Mouse (Mus musculus): Measurements from ENCODE around the gene Ube2z.

The Ube2z gene

DNA sequence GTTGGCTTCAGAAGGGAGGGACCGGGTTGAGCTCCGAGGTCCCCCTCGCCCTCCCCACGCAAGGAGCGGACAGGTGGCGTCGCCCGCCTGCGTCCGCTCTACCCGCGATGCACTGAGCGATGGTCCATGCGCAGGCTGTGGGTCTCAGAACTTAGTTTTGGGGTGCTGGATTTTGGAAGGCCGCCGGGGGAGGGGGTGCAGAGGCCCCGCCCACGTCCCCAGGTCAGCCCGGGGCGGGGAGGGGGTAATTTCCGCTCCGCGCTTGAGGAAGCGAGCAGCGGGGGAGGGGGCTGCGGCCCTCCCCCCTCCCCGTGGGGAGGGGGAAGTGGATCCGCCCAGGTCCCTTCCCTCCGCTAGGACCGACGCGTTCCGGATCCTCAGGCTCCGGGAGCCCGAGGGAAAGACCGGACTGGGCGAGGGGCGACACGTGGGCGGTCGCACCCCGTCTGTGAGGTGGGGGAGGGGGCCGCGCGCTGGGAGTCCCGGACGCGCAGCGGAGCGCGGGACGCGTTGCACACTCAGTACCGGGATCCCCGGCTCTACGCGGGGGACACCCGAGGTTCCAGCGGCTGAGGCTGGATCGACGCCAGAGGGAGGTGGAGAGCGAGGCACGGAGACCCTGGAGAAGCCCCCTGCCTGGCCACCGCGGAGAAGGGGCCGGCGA lies 58.2 kb downstream of the Ube2z start:
- peak; percentile 88 for DNase-seq (ENCODE audit: low spot score)

DNA sequence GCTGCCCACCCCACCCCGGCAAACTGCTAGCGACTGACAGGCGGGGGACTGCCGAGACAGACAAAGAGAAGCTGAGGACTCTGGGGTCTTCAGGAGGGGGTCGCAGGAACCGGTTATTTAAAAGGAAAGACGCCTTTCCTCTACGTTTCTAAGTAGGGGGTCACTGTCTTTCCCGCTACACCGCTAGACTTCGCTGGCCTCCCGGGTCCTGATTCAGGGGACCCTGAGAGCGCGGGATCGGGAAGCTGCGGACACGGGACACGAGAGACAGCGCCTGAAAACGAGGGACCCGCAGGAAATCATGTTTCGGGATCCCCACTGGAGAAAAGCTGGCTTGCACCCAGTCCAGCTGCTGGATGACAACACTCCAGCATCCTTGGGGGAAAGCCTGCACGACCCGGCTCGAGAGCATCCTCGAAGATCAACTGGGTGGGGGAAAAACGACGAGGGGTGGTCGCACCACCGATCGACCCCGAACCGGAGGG lies 58.8 kb downstream of the Ube2z start:
- DNase-seq (ENCODE audit: low spot score) = peak; percentile 68

DNA sequence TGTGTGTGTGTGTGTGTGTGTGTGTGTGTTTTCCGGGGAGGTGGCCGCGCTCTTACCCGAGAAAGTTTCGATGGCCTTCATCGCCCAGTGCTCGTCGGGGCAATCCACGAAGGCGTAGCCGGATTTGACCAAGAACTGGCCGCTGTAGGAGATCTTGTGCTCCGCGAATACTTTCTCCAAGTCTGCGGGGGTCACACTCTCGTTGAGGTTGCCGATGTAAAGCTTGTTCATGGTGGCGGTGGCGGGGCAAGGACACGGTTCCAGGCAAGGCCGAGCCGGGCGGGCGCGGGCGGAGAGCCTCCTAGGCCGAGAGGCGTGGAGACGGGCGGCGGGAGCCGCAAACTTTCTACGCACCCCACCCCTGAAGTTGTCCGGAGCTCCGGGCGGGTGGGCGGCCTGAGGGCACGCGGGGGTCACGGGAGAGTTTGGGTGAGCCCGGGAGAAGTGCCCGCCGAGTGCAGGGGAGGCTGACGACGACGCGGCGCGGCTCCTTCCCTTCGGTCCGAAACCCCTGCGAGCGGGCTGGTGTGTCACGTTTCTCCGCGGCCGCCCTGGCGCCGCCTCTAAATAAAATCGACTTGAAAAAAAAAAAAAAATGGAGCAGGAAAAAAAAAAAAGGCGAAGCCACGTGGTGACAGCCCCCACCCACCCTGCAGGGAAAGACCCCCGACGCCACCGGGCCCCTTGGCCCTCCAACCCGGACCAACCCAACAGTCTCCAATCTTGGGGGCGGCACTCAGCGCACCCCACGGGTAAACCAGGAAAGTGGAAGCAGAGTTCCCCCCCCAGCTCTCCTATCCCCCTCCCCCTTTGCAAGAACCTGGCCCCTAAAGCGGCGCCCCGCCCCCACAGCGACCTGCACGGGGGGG lies 59.6 kb downstream of the Ube2z start, which contains the start of gene Igf2bp1:
Gene Igf2bp1 (minus strand): TSS at position 538 of the 869 bp plus-strand sequence.
- DNase-seq (ENCODE audit: low spot score) = peak; percentile 77

DNA sequence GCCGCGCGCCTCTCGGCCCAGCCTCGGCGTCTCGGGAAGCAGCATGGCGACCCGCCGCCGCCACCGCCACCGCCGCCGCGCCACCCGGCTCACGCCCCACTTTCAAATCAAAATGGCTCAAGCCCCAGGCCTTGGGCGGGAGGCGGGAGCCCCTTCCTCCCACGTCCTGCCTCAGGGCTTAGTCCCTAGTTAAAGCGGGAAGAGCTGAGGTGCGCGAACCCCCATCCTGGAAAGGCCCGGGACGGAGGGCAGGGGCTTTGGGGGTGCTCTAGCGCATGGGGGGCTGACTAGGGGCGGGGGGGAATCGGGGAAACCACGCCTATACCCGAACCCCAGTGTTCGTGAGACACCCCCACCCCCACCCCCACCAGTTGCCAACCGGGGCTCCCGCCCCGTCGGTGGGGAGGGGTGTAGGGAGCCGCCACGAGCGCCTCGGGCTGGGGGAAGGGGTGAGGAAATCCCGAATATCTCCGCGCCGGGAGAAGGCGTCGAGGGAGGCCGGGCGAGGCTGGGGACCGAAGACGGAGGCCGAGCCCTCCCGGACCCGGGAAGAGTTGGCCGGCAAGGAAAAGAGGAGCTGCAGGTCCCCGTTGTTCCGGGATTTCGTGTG lies 60.3 kb downstream of the Ube2z start:
- DNase-seq (ENCODE audit: low spot score) = peak; percentile 62

DNA sequence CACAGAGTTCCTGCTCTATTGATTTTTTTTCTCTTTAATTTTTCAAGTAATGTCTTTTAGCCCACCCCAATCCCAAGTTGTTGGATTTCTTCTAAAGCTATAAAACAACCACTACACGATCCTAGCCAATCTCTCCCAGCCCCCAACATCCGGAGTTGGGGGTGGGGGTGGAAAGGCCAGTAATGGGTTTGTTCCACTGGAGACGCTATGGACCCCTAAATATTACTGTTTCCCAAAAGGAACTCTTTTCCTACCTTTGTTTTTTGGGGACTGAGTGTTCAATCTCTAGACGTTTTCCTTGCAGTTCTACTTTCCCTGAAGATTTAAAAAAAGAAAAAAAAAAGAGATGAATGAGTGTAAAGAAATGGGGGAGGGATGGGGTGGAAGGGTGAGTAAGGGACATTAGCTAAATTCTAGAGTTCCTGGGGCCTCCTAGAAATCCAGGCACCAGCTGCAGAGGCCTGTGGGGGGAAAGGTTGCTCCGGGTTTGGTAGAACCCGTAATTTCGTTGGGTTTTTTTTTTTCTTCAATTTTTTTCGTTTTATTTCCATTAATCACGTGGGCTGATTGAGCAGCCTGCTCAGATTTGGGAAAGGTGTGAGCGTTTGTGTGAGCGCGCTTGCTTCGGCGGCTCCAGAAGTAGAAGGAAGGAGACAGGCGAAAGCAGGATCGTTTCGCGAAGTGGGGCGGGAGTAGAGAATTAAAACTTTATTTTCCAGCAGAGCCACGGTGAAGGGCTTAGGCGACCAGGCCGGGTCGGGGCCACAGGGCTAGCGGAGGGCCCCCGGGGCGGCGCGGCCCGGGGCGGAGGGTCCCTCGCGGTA lies 61.0 kb downstream of the Ube2z start:
- peak; percentile 51 for DNase-seq (ENCODE audit: low spot score)

DNA sequence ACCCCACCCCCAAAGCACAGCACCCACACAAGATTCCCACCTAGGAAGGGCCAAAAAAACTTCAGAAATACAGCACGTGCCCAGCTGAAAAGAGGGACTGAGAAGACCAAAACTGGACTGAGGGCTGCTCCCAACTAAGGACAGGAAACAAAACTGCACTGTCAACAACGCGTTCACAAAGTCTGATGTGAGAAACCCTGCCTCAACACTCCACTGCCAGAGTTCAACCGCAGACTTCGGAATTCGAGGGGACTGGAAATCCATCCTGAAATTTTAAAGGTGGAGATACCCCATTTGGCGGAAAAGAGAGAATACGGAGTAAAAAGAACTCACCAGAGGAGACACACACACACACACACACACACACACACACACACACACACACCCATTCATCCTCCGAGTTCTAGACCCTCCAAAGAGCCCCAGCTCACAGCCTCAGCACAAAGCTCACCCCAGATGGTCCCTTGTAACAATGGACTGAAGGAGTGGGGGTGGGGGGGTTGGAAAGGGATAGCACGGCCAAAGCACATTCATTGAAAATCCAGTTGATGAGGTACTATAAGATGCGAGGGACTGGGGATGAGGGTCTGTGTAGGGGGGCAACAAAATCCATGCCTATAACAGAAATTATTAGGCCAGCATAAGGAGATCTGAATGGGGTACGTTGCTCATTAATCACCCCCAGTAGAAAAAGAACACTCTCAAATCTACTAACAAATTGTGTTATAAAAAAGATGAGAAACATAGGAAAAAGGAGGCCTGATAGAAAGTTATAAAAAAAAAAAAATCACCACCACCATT lies 61.9 kb downstream of the Ube2z start:
- DNase-seq (ENCODE audit: low spot score) = peak; percentile 54
